Mouse (Mus musculus) heart, embryonic 12.5 days (tissue): ENCODE results near the gene Exo5. TPM values are rescaled to one million over a fixed set of nuclear protein-coding genes. Genes with fewer than 3 reads are reported as not detected.

Experiments used
- microRNA-seq: library from miRNA; unstranded; fragments of <30 nt; microRNA quantifications from one replicate; pipeline ENCODE4, GENCODE M21; 2017
- polyA plus RNA-seq: library from polyadenylated mRNA; unstranded; fragments of >200 nt; fragmentation: Nextera tagmentation; extraction: Ambion mirVana; gene quantifications from 2 replicates; pipeline ENCODE4 v1.2.1, GENCODE M21; 2016

Exo5 gene
- polyA plus RNA-seq, 1 experiment from 2014 or later = 11.9 TPM

Small RNA genes lying within 50 kb of the gene (microRNA-seq; reads per million reads assigned to microRNA genes)
- not detected for gene Mir7015

Other genes with a start within 250 kb of the Exo5 start
- 0.89 and 0.95 TPM in 2 replicates for gene Kcnq4, start 176.4 kb downstream of the Exo5 start, polyA plus RNA-seq
- 102 and 108 TPM in 2 replicates for gene Nfyc, start 93.4 kb downstream of the Exo5 start, polyA plus RNA-seq
- gene Rims3, start 70.2 kb downstream of the Exo5 start, polyA plus RNA-seq = 1.4 and 1.8 TPM in 2 replicates
- 14.5 and 16.5 TPM in 2 replicates for gene Zfp69, start 26.7 kb upstream of the Exo5 start, polyA plus RNA-seq
- gene Smap2, start 92.2 kb upstream of the Exo5 start, polyA plus RNA-seq = 19.6 and 21.1 TPM in 2 replicates
- 10.9 and 11.6 TPM in 2 replicates for gene Col9a2, start 114.4 kb upstream of the Exo5 start, polyA plus RNA-seq
- gene Zmpste24, start 173.2 kb upstream of the Exo5 start, polyA plus RNA-seq = 30.2 and 30.8 TPM in 2 replicates
- gene Tmco2, start 184.2 kb upstream of the Exo5 start, polyA plus RNA-seq = not detected in 2 replicates